Mouse (Mus musculus) CH12.LX (cell line): ENCODE results near the gene Snx10. TPM values are rescaled to one million over a fixed set of nuclear protein-coding genes. Genes with fewer than 3 reads are reported as not detected.

ENCODE experiments used
- DNase-seq: peaks from one replicate; pipeline ENCODE4 v3.0.0-alpha.2; 2013; ENCODE audit errors: extremely low read depth
- H3K27ac ChIP-seq: 2 replicates; pipeline ENCODE4 v1.5.1; 2012; ENCODE audit warnings: low read depth, mild to moderate bottlenecking, control low read depth, moderate library complexity; ENCODE audit not compliant: insufficient read depth
- H3K27me3 ChIP-seq: replicated peaks from 2 replicates; pipeline ENCODE3; 2012; ENCODE audit warnings: inconsistent platforms
- H3K36me3 ChIP-seq, 2 experiments: replicated peaks in 1 of 2; 2 replicates each; pipeline versions ENCODE3 to v1.6.1; 2012; ENCODE audit warnings: inconsistent platforms in 1 of 2, low read length in 1 of 2, mild to moderate bottlenecking in 1 of 2, mixed read lengths in 1 of 2, moderate library complexity in 1 of 2; ENCODE audit not compliant: control insufficient read depth in 1 of 2, insufficient read depth in 1 of 2
- H3K4me1 ChIP-seq, 2 experiments: 2 replicates each; pipeline ENCODE4 v1.6.1; 2012; ENCODE audit warnings: inconsistent platforms in 1 of 2, moderate library complexity in 1 of 2; ENCODE audit not compliant: insufficient read depth in 2 of 2, control insufficient read depth in 1 of 2
- H3K4me2 ChIP-seq: 2 replicates; pipeline ENCODE4 v1.6.1; 2012; ENCODE audit warnings: low read depth, mild to moderate bottlenecking, control low read depth; ENCODE audit not compliant: poor library complexity, insufficient read depth, severe bottlenecking
- H3K4me3 ChIP-seq, 3 experiments: fragments of 150-350 bp in 1 of 3; sonication (generic) in 1 of 3; replicated peaks in 1 of 3; 2 replicates each; pipeline versions ENCODE3 to v1.5.1; 2011 to 2012; ENCODE audit warnings: low read depth in 2 of 3, low read length in 2 of 3, mild to moderate bottlenecking in 2 of 3, moderate library complexity in 2 of 3, control low read depth in 1 of 3, improper control_type of control experiment in 1 of 3, inconsistent platforms in 1 of 3, mixed read lengths in 1 of 3; ENCODE audit not compliant: poor library complexity in 1 of 3
- H3K79me2 ChIP-seq: replicated peaks from 2 replicates; pipeline ENCODE4 v1.6.1; 2012; ENCODE audit warnings: mild to moderate bottlenecking, moderate library complexity; ENCODE audit not compliant: control insufficient read depth, poor library complexity, insufficient read depth, severe bottlenecking; ENCODE audit errors: extremely low read depth
- H3K9ac ChIP-seq: 2 replicates; pipeline ENCODE4 v1.6.1; 2012; ENCODE audit warnings: low read depth, mild to moderate bottlenecking, control low read depth, moderate library complexity; ENCODE audit not compliant: insufficient read depth
- H3K9me3 ChIP-seq: replicated peaks from 2 replicates; pipeline ENCODE3; 2012; ENCODE audit warnings: low read length, inconsistent platforms, mixed read lengths
- BHLHE40 ChIP-seq: IDR thresholded peaks from 2 replicates; pipeline ENCODE4 v1.6.1; 2011; ENCODE audit warnings: mild to moderate bottlenecking, low read depth, low read length, improper control_type of control experiment
- CHD1 ChIP-seq: IDR thresholded peaks from 2 replicates; pipeline ENCODE4 v1.6.1; 2012; ENCODE audit warnings: low read depth, low read length, improper control_type of control experiment, inconsistent platforms
- CHD2 ChIP-seq: IDR thresholded peaks from 2 replicates; pipeline ENCODE4 v1.6.1; 2011; ENCODE audit warnings: low read length, improper control_type of control experiment
- ELF1 ChIP-seq: IDR thresholded peaks from 2 replicates; pipeline ENCODE4 v1.6.1; 2014; ENCODE audit warnings: low read depth, mild to moderate bottlenecking, inconsistent platforms, low read length, improper control_type of control experiment
- ETS1 ChIP-seq: conservative IDR thresholded peaks from 2 replicates; pipeline ENCODE4 v1.6.1; 2012; ENCODE audit warnings: low read depth, mild to moderate bottlenecking, inconsistent platforms, low read length, improper control_type of control experiment, moderate library complexity
- GABPA ChIP-seq: IDR thresholded peaks from 2 replicates; pipeline ENCODE4 v1.6.1; 2012; ENCODE audit warnings: low read depth, low read length, improper control_type of control experiment, inconsistent platforms; ENCODE audit not compliant: insufficient replicate concordance
- HCFC1 ChIP-seq: IDR thresholded peaks from 2 replicates; pipeline ENCODE4 v1.6.1; 2012; ENCODE audit warnings: low read depth, mild to moderate bottlenecking, inconsistent platforms, low read length, improper control_type of control experiment
- IRF4 ChIP-seq: IDR thresholded peaks from 2 replicates; pipeline ENCODE4 v1.6.1; 2014; ENCODE audit warnings: low read depth, mild to moderate bottlenecking, inconsistent platforms, low read length, improper control_type of control experiment
- JUND ChIP-seq: conservative IDR thresholded peaks from 2 replicates; pipeline ENCODE4 v1.6.1; 2011; ENCODE audit warnings: low read depth, low read length, improper control_type of control experiment
- KAT2A ChIP-seq: IDR thresholded peaks from 2 replicates; pipeline ENCODE4 v1.6.1; 2012; ENCODE audit warnings: low read length, improper control_type of control experiment, inconsistent platforms; ENCODE audit not compliant: insufficient replicate concordance
- MAFK ChIP-seq: IDR thresholded peaks from 2 replicates; pipeline ENCODE4 v1.6.1; 2011; ENCODE audit warnings: low read length, improper control_type of control experiment; ENCODE audit not compliant: insufficient replicate concordance
- MAX ChIP-seq: IDR thresholded peaks from 2 replicates; pipeline ENCODE4 v1.6.1; 2011; ENCODE audit warnings: low read length, improper control_type of control experiment
- MAZ ChIP-seq: IDR thresholded peaks from 2 replicates; pipeline ENCODE4 v1.6.1; 2012; ENCODE audit warnings: low read depth, mild to moderate bottlenecking, inconsistent platforms, low read length, improper control_type of control experiment, moderate library complexity
- MEF2A ChIP-seq: IDR thresholded peaks from 2 replicates; pipeline ENCODE4 v1.6.1; 2014; ENCODE audit warnings: low read depth, mild to moderate bottlenecking, inconsistent platforms, low read length, improper control_type of control experiment, borderline replicate concordance
- MXI1 ChIP-seq: IDR thresholded peaks from 2 replicates; pipeline ENCODE4 v1.6.1; 2011; ENCODE audit warnings: mild to moderate bottlenecking, low read depth, low read length, improper control_type of control experiment
- NELFE ChIP-seq: IDR thresholded peaks from 2 replicates; pipeline ENCODE4 v1.6.1; 2011; ENCODE audit warnings: low read depth, low read length, improper control_type of control experiment
- NRF1 ChIP-seq: IDR thresholded peaks from 2 replicates; pipeline ENCODE4 v1.6.1; 2014; ENCODE audit warnings: low read depth, mild to moderate bottlenecking, inconsistent platforms, low read length, improper control_type of control experiment, moderate library complexity
- PAX5 ChIP-seq: IDR thresholded peaks from 2 replicates; pipeline ENCODE4 v1.6.1; 2012; ENCODE audit warnings: low read length, inconsistent platforms, mixed read lengths
- POLR2AphosphoS2 ChIP-seq: IDR thresholded peaks from 2 replicates; pipeline ENCODE4 v1.6.1; 2011; ENCODE audit warnings: low read depth, low read length, improper control_type of control experiment
- RAD21 ChIP-seq: IDR thresholded peaks from 2 replicates; pipeline ENCODE4 v1.6.1; 2011; ENCODE audit warnings: low read depth, mild to moderate bottlenecking, low read length, improper control_type of control experiment, moderate library complexity
- SIN3A ChIP-seq: IDR thresholded peaks from 2 replicates; pipeline ENCODE4 v1.6.1; 2012; ENCODE audit warnings: low read length, improper control_type of control experiment, inconsistent platforms
- SMC3 ChIP-seq: IDR thresholded peaks from 2 replicates; pipeline ENCODE4 v1.6.1; 2011; ENCODE audit warnings: low read depth, low read length, improper control_type of control experiment
- TCF12 ChIP-seq: IDR thresholded peaks from 2 replicates; pipeline ENCODE4 v1.6.1; 2014; ENCODE audit warnings: low read depth, mild to moderate bottlenecking, inconsistent platforms, low read length, improper control_type of control experiment
- UBTF ChIP-seq: IDR thresholded peaks from 2 replicates; pipeline ENCODE4 v1.6.1; 2012; ENCODE audit warnings: low read depth, mild to moderate bottlenecking, inconsistent platforms, low read length, improper control_type of control experiment, moderate library complexity
- USF1 ChIP-seq: IDR thresholded peaks from 2 replicates; pipeline ENCODE4 v1.6.1; 2014; ENCODE audit warnings: low read depth, mild to moderate bottlenecking, inconsistent platforms, low read length, improper control_type of control experiment
- USF2 ChIP-seq: conservative IDR thresholded peaks from 2 replicates; pipeline ENCODE4 v1.6.1; 2011; ENCODE audit warnings: low read depth, low read length, improper control_type of control experiment
- ZC3H11A ChIP-seq: IDR thresholded peaks from 2 replicates; pipeline ENCODE4 v1.6.1; 2012; ENCODE audit warnings: low read depth, mild to moderate bottlenecking, inconsistent platforms, low read length, improper control_type of control experiment
- ZKSCAN1 ChIP-seq: IDR thresholded peaks from 2 replicates; pipeline ENCODE4 v1.6.1; 2012; ENCODE audit warnings: low read depth, inconsistent platforms, low read length, improper control_type of control experiment, borderline replicate concordance
- ZMIZ1 ChIP-seq: IDR thresholded peaks from 2 replicates; pipeline ENCODE4 v1.6.1; 2012; ENCODE audit warnings: low read depth, mild to moderate bottlenecking, inconsistent platforms, low read length, improper control_type of control experiment
- dilution Hi-C: fragments of 300-500 bp; cut with MboI; formaldehyde crosslinking; loops from 2 replicates; pipeline ENCODE4 v1.14.3; 2020; ENCODE audit warnings: low sequenced_read_pairs; ENCODE audit not compliant: extremely low pct_unique_long_range_greater_than_20kb, extremely low pct_ligation_motif_present
- in situ Hi-C: fragments of 300-500 bp; cut with MboI; formaldehyde crosslinking; loops from 3 replicates; pipeline ENCODE4 v1.14.3; 2019; ENCODE audit warnings: low sequenced_read_pairs, low pct_ligation_motif_present, low pct_unique_long_range_greater_than_20kb, mixed read lengths
- polyA plus RNA-seq: library from polyadenylated mRNA; unstranded; fragments of >175 nt; gene quantifications from 2 replicates; pipeline ENCODE4 v1.2.1, GENCODE M21; 2012; ENCODE audit warnings: low read depth; ENCODE audit not compliant: insufficient read length
- total RNA-seq, 2 experiments: library from RNA; depleted of rRNA; stranded (reverse); fragments of 300-350 nt in 1 of 2; fragments of >200 nt in 1 of 2; gene quantifications; 2 replicates each; pipeline ENCODE4 v1.2.3; 2012 to 2014

Gene Snx10
- total and polyA plus RNA-seq, 3 experiments = 27.6 to 84.7 (median 46.2) TPM

DNA sequence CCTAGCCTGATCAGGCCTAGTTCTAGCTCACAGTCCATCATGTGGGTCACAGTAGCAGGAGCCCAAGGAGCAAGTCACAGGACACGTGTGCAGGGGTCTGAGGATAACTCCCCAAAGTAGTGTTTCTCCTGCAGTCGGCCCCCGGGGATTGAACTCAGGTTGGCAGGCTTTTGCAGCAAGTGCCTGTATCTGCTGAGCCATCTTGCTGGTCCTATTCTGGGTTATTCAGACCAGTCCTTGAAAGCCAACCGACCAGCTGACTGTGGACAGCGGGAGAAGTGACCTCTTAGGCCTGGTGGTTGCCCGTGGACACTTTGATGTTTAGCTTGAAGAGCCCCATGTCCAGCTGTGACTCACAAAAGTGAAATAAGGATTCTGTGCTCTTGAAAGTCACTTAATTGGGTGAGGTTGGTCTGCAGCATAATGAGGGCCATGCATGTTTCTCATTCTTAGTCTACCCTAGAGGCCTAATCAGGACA lies 20.0 kb downstream of the Snx10 start:
- peak; percentile 12; the same call in 1 of the 2 replicates for TF ChIP-seq BHLHE40
- TF ChIP-seq KAT2A = no peak
- no peak for TF ChIP-seq CHD2
- no peak for TF ChIP-seq PAX5
- no peak for TF ChIP-seq NRF1
- no peak for TF ChIP-seq MAZ
- no peak for TF ChIP-seq HCFC1
- TF ChIP-seq ELF1 = no peak
- no peak; the same call in 1 of the 2 replicates for TF ChIP-seq MAX
- TF ChIP-seq ZC3H11A = no peak
- TF ChIP-seq ZMIZ1 = peak; percentile 94; the same call in 1 of the 2 replicates
- no peak for TF ChIP-seq GABPA
- TF ChIP-seq SIN3A = no peak
- TF ChIP-seq MXI1 = no peak; the same call in 1 of the 2 replicates
- no peak for TF ChIP-seq MEF2A
- TF ChIP-seq POLR2AphosphoS2 = no peak; the same call in 1 of the 2 replicates
- no peak for TF ChIP-seq MAFK
- no peak for TF ChIP-seq USF1
- peak; percentile 43; the same call in 1 of the 2 replicates for TF ChIP-seq NELFE
- 0 out of 2 replicates have a peak, but pooled peaks have one; percentile 6 for TF ChIP-seq IRF4
- 0 out of 2 replicates have a peak, but pooled peaks have one; percentile 34 for TF ChIP-seq TCF12
- TF ChIP-seq RAD21 = no peak
- no peak for TF ChIP-seq CHD1
- TF ChIP-seq JUND = no peak
- no peak for TF ChIP-seq ZKSCAN1
- TF ChIP-seq ETS1 = no peak
- no peak for TF ChIP-seq SMC3
- no peak for TF ChIP-seq UBTF
- no peak for TF ChIP-seq USF2
- TF ChIP-seq, all 38 proteins: peak for 5
- Histone ChIP-seq H3K27me3 (no peaks in the 10 kb centered on the region), H3K9ac (no peak overlapping the region), H3K9me3 (no peaks in the 10 kb centered on the region), H3K79me2 (no peaks in the 10 kb centered on the region), H3K27ac (peak overlapping the region; percentile 22; the same call in 1 of the 2 replicates), H3K4me1 (peaks cover 16 to 51% of the 10 kb centered on the region in 2 experiments), H3K4me2 (peak overlapping the region; percentile 95), H3K36me3 (peaks cover 0 to 30% of the 10 kb centered on the region in 2 experiments), H3K4me3 (no peak overlapping the region)
- in situ Hi-C loops = no loop called here
- DNase-seq = peak; percentile 53
- dilution Hi-C loops = no loop called here
